Mouse (Mus musculus) right cerebral cortex, postnatal 14 days (tissue): ENCODE results near the gene Supt20.
"Not testable (repeated sequence)": the region's sequence is repeated elsewhere in the genome, so short reads cannot be mapped to it uniquely, and the experiment has no call there.

Experiments
- DNase-seq: peaks from one replicate; pipeline ENCODE4 v3.0.0; 2022

The Supt20 gene

GRCm38 (mm10) chr3:54692202-54693055, at the start of gene Supt20:
TSS of gene Supt20 (plus strand) at chr3:54692807.
- DNase-seq: peak; percentile 89

DNA sequence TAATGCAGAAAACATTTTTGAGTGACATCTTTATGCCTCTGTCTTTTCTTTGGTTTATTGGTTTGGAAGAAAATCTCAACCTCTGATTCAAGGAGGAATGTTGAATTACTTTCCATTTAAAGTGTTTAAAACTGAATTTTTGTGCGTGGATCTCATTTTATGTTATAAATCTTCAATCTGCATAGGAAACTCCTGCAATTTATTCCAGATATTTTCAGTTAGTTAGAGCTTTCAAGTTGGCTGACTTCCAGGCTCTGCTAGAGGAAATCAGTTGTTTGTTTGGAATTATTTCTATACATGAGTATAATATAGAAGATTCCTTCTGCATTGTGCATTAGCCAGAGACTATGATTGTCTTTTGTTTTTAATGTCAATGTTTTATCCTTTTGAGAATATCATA, 49.8 kb upstream of the Supt20 start:
- DNase-seq: no peak

DNA sequence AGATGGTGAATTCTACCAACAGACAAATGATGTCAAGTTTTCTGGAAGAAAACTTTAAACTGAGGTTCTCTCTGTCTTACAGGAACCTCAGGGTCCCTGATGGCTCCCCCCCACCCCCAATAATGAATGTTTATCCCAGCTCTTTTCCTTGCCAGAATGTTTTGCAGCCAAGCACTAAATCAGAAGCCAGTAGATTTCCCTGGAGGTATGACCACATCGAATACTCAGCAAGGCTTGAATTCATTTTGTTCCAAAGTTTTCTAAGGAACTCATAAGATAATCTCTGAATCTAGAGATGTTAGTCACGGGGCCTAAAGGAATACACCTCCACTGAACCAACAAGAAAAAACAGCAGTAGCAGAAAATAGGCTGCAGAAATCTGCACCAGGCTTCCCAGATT, 45.0 kb upstream of the Supt20 start:
- no peak for DNase-seq

DNA sequence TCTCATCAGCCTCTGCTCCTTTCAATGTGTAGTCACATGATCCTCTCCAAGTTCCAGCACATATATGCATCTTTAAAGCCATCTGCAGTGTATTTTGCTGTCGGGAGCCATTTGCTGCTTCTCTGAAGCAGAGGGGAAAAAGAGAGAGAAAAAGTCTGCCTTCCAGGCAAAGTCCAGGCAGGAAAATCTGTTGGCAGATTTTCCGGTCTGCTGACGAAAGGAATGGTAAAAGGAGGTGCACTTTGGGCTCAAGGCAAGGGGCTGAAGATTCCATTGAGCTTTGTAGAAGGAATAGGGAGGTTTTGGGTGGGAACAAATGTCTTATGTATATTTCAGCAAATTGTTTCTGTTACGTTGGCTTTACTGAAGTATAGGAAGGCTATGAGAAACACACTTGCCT, 41.0 kb upstream of the Supt20 start:
- no peak for DNase-seq

- no peak for DNase-seq
These were observed 38.4 kb upstream of the Supt20 start for GRCm38 (mm10) chr3:54654169-54654568.

GRCm38 (mm10) chr3:54657090-54657489, 35.5 kb upstream of the Supt20 start:
- DNase-seq: no peak

DNA sequence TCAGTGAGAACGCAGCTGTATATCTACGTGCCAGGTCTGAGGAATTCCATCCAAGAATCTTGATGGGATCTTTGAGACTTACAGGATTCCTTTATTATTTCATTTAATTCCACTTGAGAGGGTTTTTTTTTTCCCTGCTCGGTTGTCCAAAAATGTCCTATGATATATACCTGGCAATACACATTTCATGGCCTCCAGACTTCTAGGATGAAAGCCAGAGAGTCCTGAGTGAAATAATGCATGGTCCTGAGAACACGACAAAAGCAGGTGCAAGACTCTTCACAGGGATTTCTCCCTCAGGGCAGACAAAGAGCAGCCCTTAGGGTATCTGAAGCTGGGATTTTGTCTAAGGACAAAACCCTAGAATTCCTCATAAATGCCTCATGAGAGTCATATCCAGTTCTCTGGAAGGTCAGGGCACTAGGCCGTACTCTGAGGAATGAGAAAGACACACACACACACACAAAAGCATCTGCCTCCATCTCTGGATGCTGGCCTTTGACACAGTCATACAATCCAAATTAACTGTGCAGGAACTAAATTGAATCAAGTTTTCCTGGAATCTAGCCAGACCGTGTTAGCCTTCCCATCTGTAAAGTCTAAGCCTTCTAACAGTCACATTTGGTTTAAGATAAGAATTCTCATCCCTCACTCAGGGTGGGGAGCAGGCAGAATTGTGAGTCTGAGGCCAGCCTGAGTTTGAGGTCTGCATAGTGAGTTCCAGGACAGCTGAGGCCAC, 34.5 kb upstream of the Supt20 start:
- DNase-seq: no peak

DNA sequence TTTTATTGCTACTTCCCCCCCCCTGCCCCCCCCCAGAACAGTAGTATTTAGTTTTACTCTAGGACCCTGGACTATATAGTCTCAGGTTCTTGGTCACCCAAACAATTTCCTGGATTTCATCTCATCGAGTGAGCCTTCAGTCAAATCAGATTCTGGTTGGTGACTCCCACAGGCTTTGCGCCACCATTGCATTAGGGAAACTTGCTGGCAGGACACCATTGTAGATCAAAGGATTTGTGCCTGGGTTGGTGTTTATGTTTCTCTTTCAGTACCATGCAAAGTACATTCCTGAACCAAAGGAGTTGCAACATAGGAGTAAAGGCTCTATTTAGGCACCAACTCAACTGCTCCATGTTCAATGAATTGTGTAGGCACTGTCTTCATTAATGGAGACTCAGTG, 32.9 kb upstream of the Supt20 start:
- DNase-seq: no peak

DNA sequence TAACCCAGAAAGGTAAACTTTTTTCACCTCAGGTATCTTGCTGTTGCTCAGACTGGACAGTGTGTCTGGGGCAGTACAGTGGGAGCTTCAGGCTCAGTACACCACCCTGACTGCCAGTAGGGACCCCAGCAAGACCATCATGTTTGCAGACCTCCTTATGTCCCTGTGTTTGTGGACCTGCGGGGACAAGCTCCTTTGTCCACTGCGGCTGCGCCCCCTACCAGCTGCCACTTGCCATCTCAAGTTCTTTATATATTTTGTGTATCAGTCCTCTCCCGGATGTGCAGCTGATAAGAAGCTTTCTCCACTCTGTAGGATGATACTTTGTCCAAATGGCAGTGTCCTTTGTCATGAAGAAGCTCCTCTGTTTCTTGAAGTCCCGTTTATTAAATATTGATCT, 30.2 kb upstream of the Supt20 start:
- no peak for DNase-seq

GRCm38 (mm10) chr3:54668141-54668540, 24.5 kb upstream of the Supt20 start:
- no peak for DNase-seq

GRCm38 (mm10) chr3:54668722-54669121, 23.9 kb upstream of the Supt20 start:
- no peak for DNase-seq

DNA sequence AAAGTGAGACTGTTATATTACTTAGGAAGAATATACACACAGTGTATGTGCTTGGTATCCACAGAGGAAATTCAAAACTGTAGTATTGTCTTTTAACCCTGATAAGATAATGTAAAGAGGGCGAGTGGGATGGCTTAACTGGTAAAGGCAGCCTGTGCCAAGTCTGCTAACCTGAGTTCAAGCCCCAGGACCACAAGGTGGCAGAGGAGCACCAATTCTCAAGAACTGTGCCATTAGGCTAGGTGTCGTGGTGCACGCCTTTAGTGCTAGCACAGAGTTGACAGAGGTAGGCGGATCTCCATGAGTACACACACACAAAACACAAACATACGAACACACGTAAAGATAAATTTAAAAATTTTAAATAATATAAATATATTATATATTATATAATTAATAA, 23.0 kb upstream of the Supt20 start:
- no peak for DNase-seq

GRCm38 (mm10) chr3:54672111-54672510, 20.5 kb upstream of the Supt20 start:
- no peak for DNase-seq

DNA sequence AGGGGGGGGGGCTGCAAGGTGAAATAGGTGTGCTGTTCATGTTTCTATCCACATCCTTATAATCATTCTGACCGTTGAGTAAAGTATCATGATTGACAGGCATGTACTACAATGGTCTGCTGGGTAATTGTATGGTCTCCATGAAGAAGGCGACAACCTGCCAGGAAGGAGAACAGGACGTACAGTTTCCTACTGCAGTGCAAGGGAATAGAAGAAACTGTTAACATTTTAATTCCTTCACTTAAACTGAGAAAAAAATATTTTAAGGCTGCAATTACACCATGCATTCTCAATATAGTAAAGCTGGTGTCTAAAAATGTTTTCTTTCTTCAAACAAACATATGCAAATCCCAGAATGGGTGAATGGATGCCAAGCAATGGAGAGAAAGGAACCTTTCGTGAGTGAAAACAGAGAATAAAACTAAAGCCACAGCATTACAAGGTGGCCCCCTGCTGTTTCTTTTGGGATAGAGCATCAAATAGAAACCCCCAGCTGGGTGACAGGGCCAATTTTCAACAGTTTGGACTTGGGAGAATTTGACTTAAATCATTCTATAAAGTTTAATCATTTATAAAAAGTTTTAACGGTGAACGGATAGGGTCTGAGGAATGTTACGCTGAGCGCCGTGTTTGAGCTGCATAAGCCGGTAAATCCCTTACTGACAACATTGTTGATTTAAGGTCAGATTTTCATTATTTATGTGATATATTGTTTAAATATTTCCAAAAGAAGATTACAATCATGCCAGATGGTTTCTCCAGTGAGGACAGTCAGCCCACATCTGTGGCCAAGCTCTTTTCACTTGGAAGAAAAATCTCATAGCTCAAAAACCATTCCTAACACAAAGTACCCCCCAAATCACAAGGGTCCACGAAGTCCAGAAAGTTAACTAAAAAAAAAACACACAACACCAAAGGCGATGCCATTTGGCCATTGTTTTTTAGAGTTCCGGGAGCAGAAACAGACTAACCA, 19.8 kb upstream of the Supt20 start:
- DNase-seq: peak; percentile 47

DNA sequence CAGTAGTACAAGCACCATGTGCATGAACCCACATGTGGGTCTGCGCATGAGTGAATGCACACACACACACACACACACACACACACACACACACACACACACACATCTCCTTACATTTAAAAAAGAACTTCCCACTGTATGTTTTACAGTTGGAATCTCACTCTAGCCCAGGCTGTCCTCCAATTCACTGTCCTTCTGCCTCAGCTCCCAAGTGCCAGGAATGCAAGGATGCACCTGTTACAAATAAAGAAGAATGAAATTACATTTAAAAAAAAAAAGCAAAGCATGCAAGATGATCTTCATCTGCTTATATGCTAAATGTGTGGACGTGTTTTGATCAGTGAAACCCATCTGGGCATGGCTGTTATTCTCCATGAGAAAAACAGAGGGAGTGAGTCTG, 15.8 kb upstream of the Supt20 start:
- no peak for DNase-seq

GRCm38 (mm10) chr3:54681310-54682204, 11.1 kb upstream of the Supt20 start:
- DNase-seq: no peak

DNA sequence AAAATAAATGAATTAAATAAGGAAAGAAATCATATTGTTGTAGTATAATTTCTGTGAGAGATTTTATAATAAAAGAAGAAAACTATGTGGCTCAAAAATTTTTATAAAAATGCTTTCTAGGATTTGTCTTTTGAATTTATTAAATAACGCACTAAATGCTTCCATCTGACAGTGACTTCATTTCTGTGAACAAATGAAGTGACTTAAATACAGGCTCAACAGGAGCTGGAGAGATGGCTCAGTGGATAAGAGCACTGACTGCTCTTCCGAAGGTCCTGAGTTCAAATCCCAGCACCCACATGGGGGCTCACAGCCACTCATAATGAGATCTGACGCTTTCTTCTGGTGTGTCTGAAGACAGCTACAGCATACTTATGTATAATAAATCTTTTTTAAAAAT, 7.4 kb upstream of the Supt20 start:
- no peak for DNase-seq

DNA sequence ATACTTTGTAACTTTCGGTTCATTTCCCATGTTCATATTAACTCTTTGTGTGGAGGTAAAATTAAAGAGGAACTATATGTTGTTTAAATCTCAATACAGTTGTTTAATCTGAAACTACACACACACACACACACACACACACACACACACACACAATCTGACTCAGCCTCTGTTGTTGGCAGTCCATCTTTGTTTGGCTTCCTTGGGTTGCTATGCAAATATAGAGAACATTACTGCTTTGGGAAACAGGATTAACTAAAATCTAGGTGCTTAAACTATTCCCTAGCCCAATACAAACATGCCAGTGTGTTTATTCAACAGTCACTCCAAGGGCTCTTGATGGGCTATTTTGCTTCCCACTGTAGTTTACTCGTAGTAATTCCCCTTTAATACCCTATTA, 5.4 kb upstream of the Supt20 start:
- DNase-seq: no peak

DNA sequence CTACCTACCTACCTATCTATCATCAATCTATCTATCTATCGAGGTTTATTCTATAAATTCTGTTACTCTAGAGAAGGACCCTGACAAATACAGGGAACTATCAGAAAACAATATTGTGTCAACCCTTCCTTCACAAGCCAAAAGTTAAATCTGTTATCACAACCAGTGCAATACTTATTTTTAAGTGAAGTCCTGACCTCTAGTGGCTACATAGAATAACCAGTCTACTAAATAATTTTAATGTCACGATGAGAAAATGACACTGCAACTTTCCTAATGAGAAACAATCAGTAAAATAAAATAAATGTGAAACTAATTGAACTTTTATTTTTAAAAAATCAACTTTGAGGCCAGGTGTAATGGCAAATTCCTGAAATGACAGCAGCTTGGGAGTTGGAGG, 3.5 kb upstream of the Supt20 start:
- DNase-seq: no peak

GRCm38 (mm10) chr3:54693056-54693415, 429 bp downstream of the Supt20 start:
- no peak for DNase-seq

- no peak for DNase-seq
These were observed 7.2 kb downstream of the Supt20 start for GRCm38 (mm10) chr3:54699759-54700301.

- not testable (repeated sequence) for DNase-seq
These were observed 11.5 kb downstream of the Supt20 start for GRCm38 (mm10) chr3:54704106-54704505.
